Mouse (Mus musculus) regulatory T cell (primary cell): ENCODE measurements around the gene Mbd5.

Experiments
- in situ Hi-C: fragments of 300-600 bp; cut with MboI, MseI; formaldehyde crosslinking; loops from one replicate; pipeline ENCODE4 v1.15.1; 2025; ENCODE audit warnings: high pct_unique_total_duplicates

Gene Mbd5

DNA sequence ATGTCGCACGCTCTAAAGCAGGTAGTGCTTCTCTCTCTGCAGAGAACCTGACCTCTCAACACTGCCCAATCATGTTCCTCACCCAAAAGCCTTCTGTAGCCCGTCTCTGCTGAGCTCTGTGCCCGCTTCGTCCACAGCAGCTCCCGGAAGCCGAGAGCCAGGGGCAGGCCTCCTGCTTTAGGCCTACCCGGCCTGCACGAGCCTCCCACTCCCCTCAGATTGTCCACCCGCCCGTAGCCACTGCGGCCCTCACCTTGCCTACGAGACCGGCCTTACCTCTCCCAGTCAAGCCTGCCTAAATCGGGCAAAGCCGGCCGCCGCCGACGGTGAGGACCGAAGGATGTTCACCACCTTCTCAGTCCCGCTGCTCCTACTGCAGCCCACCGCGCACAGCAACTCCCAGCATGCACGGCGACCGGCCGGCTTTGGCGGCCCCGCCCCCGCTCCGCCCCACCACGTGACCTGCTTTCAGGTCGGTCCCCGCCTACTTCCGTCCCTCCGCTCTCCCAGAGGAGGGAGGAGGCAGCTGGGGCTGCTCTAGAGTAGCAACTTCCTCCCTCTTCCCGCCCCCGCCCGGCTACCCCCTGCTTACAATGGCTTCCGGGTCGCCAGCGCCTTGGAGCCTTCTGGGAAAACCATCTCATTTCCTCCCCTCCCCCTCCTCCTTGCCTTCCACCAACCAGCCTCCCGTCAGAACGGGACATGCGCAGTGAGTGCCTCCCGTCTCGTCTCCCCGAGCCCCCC lies at the start of gene Mbd5:
Gene Mbd5 (plus strand): TSS at position 668 of the 744 bp plus-strand sequence.
- in situ Hi-C loops: no loop called here

DNA sequence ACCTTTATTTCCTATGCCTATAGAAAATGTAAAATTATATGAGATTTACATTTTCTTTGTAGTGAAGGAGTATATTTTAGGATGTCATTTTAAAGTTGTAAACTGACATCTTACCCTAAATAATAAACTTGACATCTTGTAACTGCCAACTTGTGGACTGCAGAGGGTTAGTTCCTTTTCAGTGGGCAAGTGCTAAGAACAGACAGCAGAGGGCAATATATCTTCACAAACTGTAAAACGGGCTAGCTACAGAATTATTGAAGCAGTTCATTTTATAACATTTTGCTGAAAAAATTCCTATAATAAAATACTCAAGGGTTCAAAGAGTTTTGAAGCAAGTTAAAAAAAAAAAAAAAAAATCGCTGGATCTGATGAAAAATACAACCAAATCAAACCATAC lies 40.4 kb upstream of the Mbd5 start:
- in situ Hi-C loops: loop anchor here (25.0 kb wide), 1 partner anchor 828 kb away; no protein-coding TSS in a partner anchor

DNA sequence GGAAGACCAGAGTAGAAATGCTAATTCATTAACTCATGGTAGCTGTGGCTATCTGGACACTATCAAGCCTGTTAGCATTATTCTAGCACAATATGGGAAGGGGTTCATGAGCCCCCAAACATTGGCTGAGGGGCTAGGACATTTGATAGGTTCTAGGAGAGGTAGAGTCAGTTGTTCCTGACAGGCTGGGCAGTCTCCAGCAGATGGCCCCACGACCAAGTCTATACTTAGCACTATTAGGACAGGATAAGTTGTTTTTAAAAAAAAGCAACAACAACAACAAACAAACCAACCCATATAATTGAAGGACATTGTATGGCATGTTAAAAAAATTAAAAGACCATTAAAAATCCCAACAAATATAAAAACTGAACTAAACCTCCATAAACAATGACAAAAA lies 35.1 kb upstream of the Mbd5 start:
- in situ Hi-C loops: loop anchor here (25.0 kb wide), 1 partner anchor 823 kb away; no protein-coding TSS in a partner anchor

DNA sequence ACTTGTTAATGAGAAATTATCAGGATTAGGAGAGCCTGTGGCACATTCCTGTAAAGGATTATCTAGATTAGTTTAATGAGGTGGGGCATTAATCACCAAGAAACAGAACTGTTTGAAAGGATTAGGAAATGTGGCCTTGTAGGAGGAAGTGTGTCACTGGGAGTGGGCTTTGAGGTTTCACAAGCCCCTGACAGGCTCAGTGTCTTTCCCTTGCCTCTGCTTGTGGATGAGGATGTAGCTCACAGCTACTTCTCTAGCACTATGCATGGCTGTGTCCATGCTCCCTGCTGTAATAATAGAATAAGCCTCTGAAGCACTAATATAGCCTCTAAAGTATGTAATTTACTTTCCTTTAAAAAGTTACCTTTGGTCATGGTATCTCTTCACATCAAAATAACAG lies 33.5 kb upstream of the Mbd5 start:
- in situ Hi-C loops: loop anchor here (25.0 kb wide), 1 partner anchor 821 kb away; no protein-coding TSS in a partner anchor

DNA sequence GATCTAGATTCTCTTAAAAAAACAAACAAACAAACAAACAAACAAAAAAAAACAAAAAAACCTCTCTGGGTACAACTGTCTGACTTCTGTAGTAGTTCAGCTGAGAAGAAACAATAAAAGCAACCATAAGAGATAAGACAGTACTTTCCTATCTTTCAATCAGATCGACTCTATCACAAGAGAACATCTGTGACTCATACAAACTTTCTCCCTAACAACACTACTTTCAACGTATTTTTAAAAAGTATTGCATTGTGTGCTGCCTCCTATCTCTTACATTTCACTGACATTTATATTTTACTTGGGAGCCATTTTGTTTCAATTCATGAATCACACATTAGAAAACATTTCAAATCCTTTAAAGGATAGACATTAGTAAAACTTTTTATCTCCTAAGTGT lies 14.2 kb upstream of the Mbd5 start:
- in situ Hi-C loops: no loop called here

DNA sequence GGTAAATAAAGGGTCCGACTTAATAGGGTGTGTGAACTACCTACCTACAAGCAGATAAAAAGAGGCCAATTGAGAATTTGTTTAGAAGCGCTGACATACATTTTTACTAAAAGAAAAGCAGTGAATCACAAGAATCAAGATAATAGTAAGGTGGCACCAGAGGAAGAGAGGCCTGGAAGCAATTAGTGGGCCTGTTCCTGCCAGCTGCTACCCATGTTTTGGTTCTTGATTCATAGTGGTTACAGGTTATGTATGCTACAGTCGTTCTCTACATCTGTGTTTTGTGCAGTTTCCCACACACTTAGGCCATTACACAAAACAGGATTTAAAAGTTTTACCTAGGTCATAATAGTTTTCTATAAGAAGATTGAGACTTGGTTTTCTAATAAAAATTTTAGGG lies 1.5 kb upstream of the Mbd5 start:
- in situ Hi-C loops: no loop called here

DNA sequence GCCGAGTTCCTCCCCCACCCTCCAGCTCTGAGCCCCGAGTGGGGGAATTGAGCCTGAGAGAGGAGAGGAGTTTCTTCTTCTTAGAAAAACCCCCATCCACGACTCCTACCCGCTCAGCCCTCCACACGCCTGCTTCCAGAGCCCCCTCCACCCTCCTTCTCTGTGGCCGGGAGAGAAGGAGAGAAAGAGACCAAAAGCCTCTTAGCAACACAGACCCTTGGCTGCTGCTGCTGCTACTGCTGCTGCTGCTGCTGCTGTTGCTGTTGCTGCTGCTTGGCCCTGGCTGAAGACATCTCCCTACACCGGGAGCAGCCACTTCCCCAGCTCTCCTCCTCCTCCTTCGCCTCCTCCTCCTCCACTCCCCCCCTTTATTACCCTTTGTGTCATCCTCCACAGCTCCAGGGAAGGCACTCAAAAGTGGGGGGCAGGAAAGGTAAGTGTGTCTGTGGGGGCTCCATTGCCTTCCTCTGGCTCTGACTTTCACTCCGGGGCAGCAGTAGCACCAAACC lies 489 bp downstream of the Mbd5 start:
- in situ Hi-C loops: no loop called here

DNA sequence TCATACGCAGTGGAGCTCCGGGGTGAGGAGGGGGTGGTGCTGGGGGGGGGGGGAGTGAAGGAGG lies 776 bp downstream of the Mbd5 start, which contains the start of gene Orc4:
Gene Orc4 (minus strand): TSS at position 26 of the 64 bp plus-strand sequence.
- in situ Hi-C loops: no loop called here

DNA sequence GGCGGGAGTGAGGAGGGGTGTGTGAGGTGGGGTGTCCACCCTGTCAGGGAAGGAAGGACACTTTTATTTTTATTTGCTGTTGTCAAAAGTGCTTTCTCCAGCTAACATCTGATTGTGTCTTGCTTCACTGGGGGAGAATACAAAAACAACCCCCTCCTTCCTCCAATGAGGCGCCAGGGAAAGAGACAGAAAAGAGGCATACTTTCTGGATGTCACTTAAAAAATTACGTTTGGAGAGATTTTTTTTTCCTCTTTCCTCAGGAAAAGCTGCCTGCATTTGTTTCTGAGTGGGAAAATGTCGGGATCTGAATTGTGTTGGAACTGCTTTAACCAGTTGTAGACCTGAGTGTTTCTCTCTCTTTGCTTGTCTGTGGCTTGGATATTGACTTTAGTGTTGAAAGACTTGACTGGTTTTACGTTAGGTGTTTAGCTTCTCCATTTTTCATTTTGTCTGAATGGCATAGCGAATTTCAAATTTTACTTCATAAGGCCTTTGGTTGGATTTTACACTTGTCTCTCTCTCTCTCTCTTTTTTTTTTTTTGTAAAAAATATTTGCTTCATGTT lies 1.1 kb downstream of the Mbd5 start:
- in situ Hi-C loops: no loop called here

DNA sequence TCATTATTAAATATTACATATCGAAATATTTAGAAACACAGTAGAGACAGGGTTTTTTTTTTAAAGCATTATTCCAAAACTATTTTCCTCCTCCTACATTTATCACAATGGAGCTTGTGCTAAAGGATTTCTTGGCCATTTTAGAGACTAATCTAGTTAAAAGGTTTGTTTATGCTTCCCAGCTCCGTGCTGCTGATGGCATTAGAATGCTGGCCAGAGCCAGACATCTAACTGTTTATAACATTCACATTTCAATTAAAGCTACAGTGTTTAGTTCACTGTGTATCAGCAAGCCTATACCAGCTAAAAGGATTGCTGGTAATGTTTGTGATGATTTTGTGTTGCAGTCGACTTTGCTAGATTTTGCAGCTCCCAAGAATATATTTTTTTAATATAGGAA lies 7.3 kb downstream of the Mbd5 start:
- in situ Hi-C loops: no loop called here

DNA sequence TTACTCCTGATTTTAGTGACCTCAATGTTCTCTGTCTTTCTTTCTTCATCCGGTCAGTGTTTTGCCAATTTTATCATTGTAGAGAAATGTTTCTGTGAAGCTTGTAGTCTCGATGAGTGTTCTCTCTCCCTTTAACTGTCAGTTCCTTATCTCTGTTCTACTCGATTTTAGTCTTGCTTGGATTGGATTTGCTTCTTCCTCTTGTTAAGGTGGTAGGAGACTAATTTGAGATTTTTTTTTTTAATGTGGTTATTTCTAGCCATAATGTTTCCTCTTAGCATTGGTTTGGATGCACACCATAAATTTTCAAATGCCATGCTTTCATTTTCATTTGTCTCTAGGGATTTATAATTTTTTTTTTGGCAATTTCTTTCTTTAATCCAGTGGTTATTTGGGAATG lies 29.6 kb downstream of the Mbd5 start:
- in situ Hi-C loops: no loop called here

DNA sequence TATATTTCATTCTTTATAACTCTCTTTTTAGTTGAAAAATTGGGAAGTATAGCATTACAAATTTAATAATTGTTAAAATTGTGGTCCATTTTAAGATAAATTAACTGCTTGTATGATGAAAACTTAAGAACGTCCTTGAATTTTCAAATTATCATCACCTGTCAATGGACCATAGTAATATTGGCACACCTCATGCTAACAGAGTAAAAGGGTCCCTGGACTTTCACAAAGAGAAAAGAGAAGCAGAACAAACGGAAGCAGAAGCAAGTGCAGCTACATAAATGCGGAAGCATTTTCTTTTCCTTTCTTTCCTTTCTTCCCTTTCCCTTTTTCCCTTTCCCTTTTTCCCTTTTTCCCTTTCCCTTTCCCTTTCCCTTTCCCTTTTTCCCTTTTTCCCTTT lies 41.0 kb downstream of the Mbd5 start:
- in situ Hi-C loops: no loop called here

DNA sequence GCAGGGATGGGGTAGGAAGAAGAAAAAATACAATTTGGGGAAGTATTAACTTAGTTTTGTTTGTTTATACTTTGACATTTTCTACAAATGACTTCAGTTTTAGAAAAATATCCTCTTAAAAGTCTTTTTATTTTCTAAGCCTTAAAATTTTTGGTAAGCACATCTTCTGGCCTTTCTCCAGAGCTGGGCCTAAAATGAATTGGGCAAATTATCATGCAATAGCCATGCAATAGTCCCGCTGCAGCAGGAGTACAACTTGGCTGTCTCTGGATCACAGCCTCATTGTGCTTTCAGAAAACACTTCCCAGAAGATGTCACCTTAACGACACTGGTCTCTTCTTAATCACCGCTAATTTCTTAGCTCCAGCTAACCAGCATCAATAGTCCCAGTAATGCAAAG lies 91.2 kb downstream of the Mbd5 start:
- in situ Hi-C loops: no loop called here

DNA sequence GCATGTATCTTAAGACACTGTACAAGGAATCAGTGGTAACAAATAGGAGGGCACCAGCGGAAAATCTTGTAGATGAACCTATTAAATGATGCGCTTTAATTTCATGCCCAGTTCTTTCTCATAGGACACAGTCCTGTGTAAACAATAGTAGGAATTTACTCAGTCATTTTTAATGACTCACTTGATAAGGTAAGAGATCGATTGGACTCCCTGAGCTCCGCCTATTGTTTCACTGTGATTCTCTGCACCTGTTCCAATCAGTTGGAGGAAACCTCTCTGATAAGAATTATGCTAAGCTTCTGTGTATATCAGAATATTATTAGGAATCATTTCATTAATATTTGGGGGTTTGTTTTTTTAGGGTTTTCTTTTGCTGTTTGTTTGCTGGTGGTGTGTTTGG lies 100.7 kb downstream of the Mbd5 start:
- in situ Hi-C loops: no loop called here

DNA sequence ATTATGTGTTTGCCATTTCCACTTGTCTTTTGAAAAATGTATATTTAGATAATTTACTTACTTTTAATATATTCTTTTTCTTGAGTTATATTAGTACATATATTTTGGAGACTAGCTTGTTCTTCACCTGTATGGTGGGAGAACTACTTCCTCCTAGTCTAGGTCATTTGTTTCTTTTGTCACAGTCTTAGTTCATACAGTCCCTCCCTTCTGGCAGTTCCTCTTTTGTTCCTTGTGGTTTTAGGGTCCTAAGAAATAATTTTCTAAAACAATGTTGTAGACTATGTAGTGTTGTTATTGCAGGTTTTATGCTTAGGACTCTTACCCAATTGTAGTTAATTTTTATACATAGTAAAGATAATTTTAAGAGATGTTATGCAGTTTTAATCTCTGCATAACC lies 118.6 kb downstream of the Mbd5 start:
- in situ Hi-C loops: no loop called here

DNA sequence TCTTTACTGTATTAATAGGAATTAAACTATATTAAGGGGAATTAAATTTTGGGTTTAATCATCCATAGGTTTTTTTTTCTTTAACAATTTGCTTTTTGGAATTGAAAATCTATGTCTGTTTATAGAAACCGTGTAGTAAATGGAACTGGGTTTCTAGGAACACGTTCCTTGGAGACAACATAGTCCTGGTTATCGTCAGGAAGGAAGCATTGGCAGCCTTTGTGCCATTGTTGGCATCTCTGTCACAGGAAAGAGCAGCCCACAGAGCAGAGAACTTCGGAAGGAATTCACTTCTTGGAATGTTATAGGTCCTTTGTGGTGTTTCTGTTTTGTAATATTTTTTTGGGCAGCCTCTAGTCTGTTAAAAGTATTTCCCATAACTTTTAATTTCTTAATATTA lies 135.7 kb downstream of the Mbd5 start:
- in situ Hi-C loops: no loop called here

DNA sequence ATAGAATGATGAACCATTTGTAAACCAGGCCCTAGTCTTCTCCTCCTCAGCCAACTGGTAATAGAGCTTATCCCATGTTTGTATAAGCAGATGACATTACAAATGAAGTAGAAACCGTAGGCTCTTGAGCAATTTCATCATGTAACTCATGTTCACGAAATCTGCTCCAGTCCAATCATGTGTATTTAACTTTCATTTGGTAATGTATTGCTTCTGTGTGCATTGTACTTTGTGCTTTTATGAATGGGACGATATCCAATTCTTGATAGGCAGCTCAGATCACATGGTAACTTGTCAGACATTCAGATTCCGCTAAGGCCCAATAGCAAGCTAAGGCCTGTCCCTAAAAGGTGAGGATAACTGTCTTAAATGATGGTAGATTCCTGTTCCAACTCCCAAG lies 141.5 kb downstream of the Mbd5 start:
- in situ Hi-C loops: no loop called here

DNA sequence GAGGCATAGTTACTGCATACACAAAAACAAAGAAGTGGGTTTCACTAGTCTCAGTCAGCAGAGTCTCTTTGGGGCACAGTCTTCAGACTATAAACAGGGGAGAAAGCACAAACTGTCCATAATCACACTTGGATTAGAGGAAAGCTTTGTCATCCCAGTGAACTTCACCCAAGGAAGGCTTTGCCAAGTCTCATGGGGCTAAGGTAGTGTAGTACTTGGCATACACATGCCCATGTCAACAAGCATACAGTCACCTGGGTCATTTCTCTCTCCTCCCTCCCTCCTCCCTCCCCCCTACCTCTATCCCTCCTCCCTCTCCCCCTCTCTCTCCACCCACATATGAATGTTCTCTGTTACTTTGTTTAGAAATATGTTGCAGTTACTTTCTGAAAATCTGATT lies 147.5 kb downstream of the Mbd5 start:
- in situ Hi-C loops: no loop called here

DNA sequence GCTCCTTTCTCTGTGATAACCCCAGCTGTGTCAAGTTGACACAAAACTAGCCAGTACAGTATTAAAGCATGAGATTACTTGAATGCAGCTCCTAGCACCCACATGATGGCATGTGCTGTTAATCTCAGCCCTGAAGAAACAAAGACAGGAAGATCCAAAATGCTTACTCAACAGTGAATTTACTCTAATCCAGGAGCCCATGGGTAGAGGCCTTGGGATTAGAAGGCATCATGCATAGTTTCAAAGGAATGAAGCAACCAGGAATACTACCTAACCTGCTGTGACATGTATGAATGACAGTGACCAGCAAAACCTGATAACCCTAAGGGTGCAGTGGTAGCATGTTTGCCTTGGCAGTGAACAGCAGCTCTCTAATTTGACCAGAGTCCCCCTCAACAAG lies 159.6 kb downstream of the Mbd5 start:
- in situ Hi-C loops: no loop called here

DNA sequence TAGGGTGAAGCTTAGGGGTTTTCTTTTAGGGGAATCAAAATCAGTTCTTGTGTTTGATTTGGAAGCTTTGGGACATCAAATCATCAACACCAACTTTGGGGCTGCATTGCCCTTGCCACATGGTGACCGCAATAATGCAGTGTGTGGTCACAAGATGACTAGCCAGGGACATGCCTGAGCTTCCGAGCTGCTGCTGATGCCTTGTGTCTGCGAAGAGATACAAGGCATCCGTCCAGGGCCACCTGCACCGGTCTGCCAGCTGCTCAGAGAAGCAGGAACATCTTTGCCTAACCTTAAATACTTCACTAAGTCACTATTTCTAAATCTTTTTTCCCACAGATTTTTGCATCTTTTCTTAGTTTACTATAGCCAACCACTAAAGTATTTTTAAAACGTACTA lies 170.6 kb downstream of the Mbd5 start:
- in situ Hi-C loops: no loop called here

DNA sequence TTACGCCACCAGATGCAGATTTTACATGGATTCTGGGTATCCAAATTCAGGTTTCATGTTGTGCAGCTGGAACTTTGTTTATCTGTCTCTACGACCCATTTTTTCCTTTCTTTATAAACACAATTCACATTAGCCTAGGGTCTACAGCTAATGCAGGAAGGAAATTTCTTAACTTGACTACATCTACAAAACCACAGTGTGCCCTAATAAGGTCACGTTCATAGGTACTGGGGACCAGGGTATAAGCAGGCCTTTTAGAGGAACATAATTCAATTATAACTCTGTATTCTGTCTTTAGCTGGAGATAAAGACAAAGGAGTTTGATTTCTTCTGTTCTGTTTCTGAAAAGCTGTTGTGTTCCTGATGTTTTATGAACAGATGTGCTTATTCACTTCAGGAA lies 172.3 kb downstream of the Mbd5 start:
- in situ Hi-C loops: no loop called here

DNA sequence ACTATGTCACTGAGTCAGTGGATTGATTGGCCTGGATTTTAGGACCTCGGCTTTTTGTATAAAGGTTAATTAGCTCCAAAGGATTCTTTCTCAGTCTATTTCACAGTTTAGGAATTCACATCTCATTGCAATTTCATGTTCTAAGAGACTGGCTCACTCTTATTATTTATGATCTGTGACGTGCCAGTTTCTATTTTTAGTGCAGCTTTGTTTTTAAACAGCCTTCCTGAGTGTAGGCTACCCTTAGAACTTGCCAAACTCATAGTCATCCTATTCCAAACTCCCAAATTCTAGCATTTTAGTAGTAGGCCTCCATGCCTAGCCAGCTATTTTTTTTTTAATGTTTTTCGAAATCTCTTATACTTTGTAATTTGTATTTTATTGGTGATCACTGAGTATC lies 192.9 kb downstream of the Mbd5 start:
- in situ Hi-C loops: no loop called here

DNA sequence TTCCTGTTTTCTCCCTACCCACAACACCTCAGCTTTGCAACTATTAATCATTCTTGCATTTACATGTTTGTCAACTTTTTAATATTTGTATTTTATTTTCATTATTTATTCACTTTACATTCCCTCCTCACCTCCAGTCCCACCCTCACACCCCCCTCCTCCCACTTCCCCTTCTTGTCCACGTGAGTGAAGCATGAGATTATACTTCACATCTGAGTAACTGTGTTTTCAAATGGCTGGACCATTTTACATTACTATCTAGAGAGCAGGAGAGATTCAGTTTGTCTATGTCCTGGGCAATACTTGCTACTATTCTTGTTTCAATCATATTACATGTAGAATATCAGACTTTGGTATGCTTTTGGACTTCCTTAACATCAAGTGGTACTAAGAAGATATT lies 204.3 kb downstream of the Mbd5 start:
- in situ Hi-C loops: no loop called here
